In genomic region chr4:34798005-34798404, GRCm38 (mm10) we compare ENCODE assay signal across 27 mouse cellular contexts. TPM values are rescaled to one million over a fixed set of nuclear protein-coding genes. Genes with fewer than 3 reads are reported as not detected.
"Had no signal": no experiment of that assay in that cellular context is flagged by ENCODE, and none has a peak within 500 bp of the region (broad histone marks: within the 10 kb centered on the region; RNA-seq: fewer than 3 reads in every experiment).

No protein-coding gene starts in this region.

- H3K27me3 ChIP-seq: megakaryocyte, embryonic 14.5 days; midbrain, embryonic 13.5 days; midbrain, embryonic 15.5 days; neural tube, embryonic 13.5 days; neural tube, embryonic 15.5 days had no signal

- H3K4me1 ChIP-seq: megakaryocyte, embryonic 14.5 days; midbrain, embryonic 13.5 days had no signal

- DNase-seq: lung, adult 18-20 months; lung, postnatal 14 days; lung, postnatal 4 days; retina, postnatal 1 day; right cerebral cortex, adult 18-20 months; right cerebral cortex, postnatal 25 days; right cerebral cortex, postnatal 4 days; spleen, adult 18-20 months; thymus, adult 18-20 months; thymus, postnatal 14 days; thymus, postnatal 36 days had no signal

- H3K36me3 ChIP-seq: midbrain, embryonic 13.5 days; midbrain, embryonic 15.5 days; neural tube, embryonic 13.5 days; neural tube, embryonic 15.5 days had no signal

- H3K9me3 ChIP-seq: megakaryocyte, embryonic 14.5 days; midbrain, embryonic 13.5 days; midbrain, embryonic 15.5 days; neural tube, embryonic 13.5 days; neural tube, embryonic 15.5 days had no signal

- H3K27ac ChIP-seq: midbrain, embryonic 13.5 days; midbrain, embryonic 15.5 days; neural tube, embryonic 13.5 days; neural tube, embryonic 15.5 days had no signal

- H3K4me3 ChIP-seq: megakaryocyte, embryonic 14.5 days; midbrain, embryonic 13.5 days; midbrain, embryonic 15.5 days; neural tube, embryonic 13.5 days; neural tube, embryonic 15.5 days had no signal

- H3K4me2 ChIP-seq: lung, embryonic 14.5 days; midbrain, embryonic 11.5 days; midbrain, embryonic 13.5 days; midbrain, embryonic 15.5 days; neural tube, embryonic 13.5 days; neural tube, embryonic 15.5 days had no signal

- H3K9ac ChIP-seq: lung, embryonic 14.5 days; midbrain, embryonic 13.5 days; midbrain, embryonic 15.5 days; neural tube, embryonic 13.5 days; neural tube, embryonic 15.5 days had no signal

- ATAC-seq: midbrain, embryonic 13.5 days; midbrain, embryonic 15.5 days had no signal

RNA-seq across cellular contexts. Expression of gene Gm136, which starts 41.9 kb away (rescaled TPM):
- total RNA-seq: midbrain, postnatal 0 days; monocyte, adult 5-6 weeks had no signal
- polyA plus RNA-seq: liver, embryonic 16.5 days; lung, embryonic 14.5 days; lung, postnatal 0 days; midbrain, embryonic 11.5 days; midbrain, embryonic 13.5 days; midbrain, embryonic 15.5 days; neural tube, embryonic 11.5 days; neural tube, embryonic 13.5 days; neural tube, embryonic 15.5 days; small intestine, adult 2 months; stomach, embryonic 14.5 days; stomach, embryonic 16.5 days; thymus, postnatal 0 days had no signal
